Mouse (Mus musculus) CH12.LX (cell line): ENCODE data around the gene Adat1. TPM values are rescaled to one million over a fixed set of nuclear protein-coding genes. Genes with fewer than 3 reads are reported as not detected.

Experiments used
- DNase-seq: peaks from one replicate; pipeline ENCODE4 v3.0.0-alpha.2; 2013; ENCODE audit errors: extremely low read depth
- H3K27ac ChIP-seq: 2 replicates; pipeline ENCODE4 v1.5.1; 2012; ENCODE audit warnings: low read depth, mild to moderate bottlenecking, control low read depth, moderate library complexity; ENCODE audit not compliant: insufficient read depth
- H3K27me3 ChIP-seq: replicated peaks from 2 replicates; pipeline ENCODE3; 2012; ENCODE audit warnings: inconsistent platforms
- H3K36me3 ChIP-seq, 2 experiments: replicated peaks in 1 of 2; 2 replicates each; pipeline versions ENCODE3 to v1.6.1; 2012; ENCODE audit warnings: inconsistent platforms in 1 of 2, low read length in 1 of 2, mild to moderate bottlenecking in 1 of 2, mixed read lengths in 1 of 2, moderate library complexity in 1 of 2; ENCODE audit not compliant: control insufficient read depth in 1 of 2, insufficient read depth in 1 of 2
- H3K4me1 ChIP-seq, 2 experiments: 2 replicates each; pipeline ENCODE4 v1.6.1; 2012; ENCODE audit warnings: inconsistent platforms in 1 of 2, moderate library complexity in 1 of 2; ENCODE audit not compliant: insufficient read depth in 2 of 2, control insufficient read depth in 1 of 2
- H3K4me2 ChIP-seq: 2 replicates; pipeline ENCODE4 v1.6.1; 2012; ENCODE audit warnings: low read depth, mild to moderate bottlenecking, control low read depth; ENCODE audit not compliant: poor library complexity, insufficient read depth, severe bottlenecking
- H3K4me3 ChIP-seq, 3 experiments: fragments of 150-350 bp in 1 of 3; sonication (generic) in 1 of 3; replicated peaks in 1 of 3; 2 replicates each; pipeline versions ENCODE3 to v1.5.1; 2011 to 2012; ENCODE audit warnings: low read depth in 2 of 3, low read length in 2 of 3, mild to moderate bottlenecking in 2 of 3, moderate library complexity in 2 of 3, control low read depth in 1 of 3, improper control_type of control experiment in 1 of 3, inconsistent platforms in 1 of 3, mixed read lengths in 1 of 3; ENCODE audit not compliant: poor library complexity in 1 of 3
- H3K79me2 ChIP-seq: replicated peaks from 2 replicates; pipeline ENCODE4 v1.6.1; 2012; ENCODE audit warnings: mild to moderate bottlenecking, moderate library complexity; ENCODE audit not compliant: control insufficient read depth, poor library complexity, insufficient read depth, severe bottlenecking; ENCODE audit errors: extremely low read depth
- H3K9ac ChIP-seq: 2 replicates; pipeline ENCODE4 v1.6.1; 2012; ENCODE audit warnings: low read depth, mild to moderate bottlenecking, control low read depth, moderate library complexity; ENCODE audit not compliant: insufficient read depth
- H3K9me3 ChIP-seq: replicated peaks from 2 replicates; pipeline ENCODE3; 2012; ENCODE audit warnings: low read length, inconsistent platforms, mixed read lengths
- BHLHE40 ChIP-seq: IDR thresholded peaks from 2 replicates; pipeline ENCODE4 v1.6.1; 2011; ENCODE audit warnings: mild to moderate bottlenecking, low read depth, low read length, improper control_type of control experiment
- CHD2 ChIP-seq: IDR thresholded peaks from 2 replicates; pipeline ENCODE4 v1.6.1; 2011; ENCODE audit warnings: low read length, improper control_type of control experiment
- CTCF ChIP-seq, 2 experiments: IDR thresholded peaks in 1 of 2; conservative IDR thresholded peaks in 1 of 2; 2 replicates each; pipeline ENCODE4 v1.5.1; 2011 to 2012; ENCODE audit warnings: low read depth in 2 of 2, low read length in 2 of 2, improper control_type of control experiment in 1 of 2, inconsistent platforms in 1 of 2, mild to moderate bottlenecking in 1 of 2, moderate library complexity in 1 of 2
- ETS1 ChIP-seq: conservative IDR thresholded peaks from 2 replicates; pipeline ENCODE4 v1.6.1; 2012; ENCODE audit warnings: low read depth, mild to moderate bottlenecking, inconsistent platforms, low read length, improper control_type of control experiment, moderate library complexity
- HCFC1 ChIP-seq: IDR thresholded peaks from 2 replicates; pipeline ENCODE4 v1.6.1; 2012; ENCODE audit warnings: low read depth, mild to moderate bottlenecking, inconsistent platforms, low read length, improper control_type of control experiment
- JUND ChIP-seq: conservative IDR thresholded peaks from 2 replicates; pipeline ENCODE4 v1.6.1; 2011; ENCODE audit warnings: low read depth, low read length, improper control_type of control experiment
- MAFK ChIP-seq: IDR thresholded peaks from 2 replicates; pipeline ENCODE4 v1.6.1; 2011; ENCODE audit warnings: low read length, improper control_type of control experiment; ENCODE audit not compliant: insufficient replicate concordance
- MEF2A ChIP-seq: IDR thresholded peaks from 2 replicates; pipeline ENCODE4 v1.6.1; 2014; ENCODE audit warnings: low read depth, mild to moderate bottlenecking, inconsistent platforms, low read length, improper control_type of control experiment, borderline replicate concordance
- MXI1 ChIP-seq: IDR thresholded peaks from 2 replicates; pipeline ENCODE4 v1.6.1; 2011; ENCODE audit warnings: mild to moderate bottlenecking, low read depth, low read length, improper control_type of control experiment
- MYC ChIP-seq: IDR thresholded peaks from 2 replicates; pipeline ENCODE4 v1.6.1; 2011; ENCODE audit warnings: low read depth, mild to moderate bottlenecking, improper control_type of control experiment, low read length
- NRF1 ChIP-seq: IDR thresholded peaks from 2 replicates; pipeline ENCODE4 v1.6.1; 2014; ENCODE audit warnings: low read depth, mild to moderate bottlenecking, inconsistent platforms, low read length, improper control_type of control experiment, moderate library complexity
- POLR2A ChIP-seq: IDR thresholded peaks from 2 replicates; pipeline ENCODE4 v1.6.1; 2011; ENCODE audit warnings: low read depth, mild to moderate bottlenecking, improper control_type of control experiment, low read length
- RAD21 ChIP-seq: IDR thresholded peaks from 2 replicates; pipeline ENCODE4 v1.6.1; 2011; ENCODE audit warnings: low read depth, mild to moderate bottlenecking, low read length, improper control_type of control experiment, moderate library complexity
- SIN3A ChIP-seq: IDR thresholded peaks from 2 replicates; pipeline ENCODE4 v1.6.1; 2012; ENCODE audit warnings: low read length, improper control_type of control experiment, inconsistent platforms
- SMC3 ChIP-seq: IDR thresholded peaks from 2 replicates; pipeline ENCODE4 v1.6.1; 2011; ENCODE audit warnings: low read depth, low read length, improper control_type of control experiment
- TBP ChIP-seq: conservative IDR thresholded peaks from 2 replicates; pipeline ENCODE4 v1.6.1; 2011; ENCODE audit warnings: low read depth, low read length, improper control_type of control experiment
- TCF12 ChIP-seq: IDR thresholded peaks from 2 replicates; pipeline ENCODE4 v1.6.1; 2014; ENCODE audit warnings: low read depth, mild to moderate bottlenecking, inconsistent platforms, low read length, improper control_type of control experiment
- UBTF ChIP-seq: IDR thresholded peaks from 2 replicates; pipeline ENCODE4 v1.6.1; 2012; ENCODE audit warnings: low read depth, mild to moderate bottlenecking, inconsistent platforms, low read length, improper control_type of control experiment, moderate library complexity
- ZC3H11A ChIP-seq: IDR thresholded peaks from 2 replicates; pipeline ENCODE4 v1.6.1; 2012; ENCODE audit warnings: low read depth, mild to moderate bottlenecking, inconsistent platforms, low read length, improper control_type of control experiment
- ZKSCAN1 ChIP-seq: IDR thresholded peaks from 2 replicates; pipeline ENCODE4 v1.6.1; 2012; ENCODE audit warnings: low read depth, inconsistent platforms, low read length, improper control_type of control experiment, borderline replicate concordance
- ZMIZ1 ChIP-seq: IDR thresholded peaks from 2 replicates; pipeline ENCODE4 v1.6.1; 2012; ENCODE audit warnings: low read depth, mild to moderate bottlenecking, inconsistent platforms, low read length, improper control_type of control experiment
- dilution Hi-C: fragments of 300-500 bp; cut with MboI; formaldehyde crosslinking; loops from 2 replicates; pipeline ENCODE4 v1.14.3; 2020; ENCODE audit warnings: low sequenced_read_pairs; ENCODE audit not compliant: extremely low pct_unique_long_range_greater_than_20kb, extremely low pct_ligation_motif_present
- in situ Hi-C: fragments of 300-500 bp; cut with MboI; formaldehyde crosslinking; loops from 3 replicates; pipeline ENCODE4 v1.14.3; 2019; ENCODE audit warnings: low sequenced_read_pairs, low pct_ligation_motif_present, low pct_unique_long_range_greater_than_20kb, mixed read lengths
- polyA plus RNA-seq: library from polyadenylated mRNA; unstranded; fragments of >175 nt; gene quantifications from 2 replicates; pipeline ENCODE4 v1.2.1, GENCODE M21; 2012; ENCODE audit warnings: low read depth; ENCODE audit not compliant: insufficient read length
- total RNA-seq, 2 experiments: library from RNA; depleted of rRNA; stranded (reverse); fragments of 300-350 nt in 1 of 2; fragments of >200 nt in 1 of 2; gene quantifications; 2 replicates each; pipeline ENCODE4 v1.2.3; 2012 to 2014

The Adat1 gene
- total and polyA plus RNA-seq, 3 experiments = 5.4 to 8.7 (median 8.1) TPM

DNA sequence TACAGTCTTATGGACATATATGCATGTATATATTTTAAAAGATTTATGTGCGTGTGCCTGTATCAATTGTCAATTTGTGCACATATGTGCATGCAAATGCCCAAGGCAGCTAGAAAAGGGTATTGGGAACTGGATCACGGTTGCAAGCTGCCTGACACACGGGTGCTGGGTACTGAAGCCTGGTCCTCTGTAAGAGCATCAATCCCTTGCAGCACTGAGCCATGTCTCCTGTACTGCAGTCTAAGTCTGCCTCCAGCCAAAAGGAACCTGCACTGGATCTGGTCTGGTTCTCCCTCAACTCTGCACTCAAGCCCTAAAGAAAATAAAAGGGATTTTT is 569 bp upstream of the Adat1 start:
- Histone ChIP-seq H3K4me2 (no peak overlapping the region), H3K79me2 (no peaks in the 10 kb centered on the region; the same call in 1 of the 2 replicates), H3K9me3 (no peaks in the 10 kb centered on the region), H3K4me3 (no peak overlapping the region), H3K27ac (no peak overlapping the region), H3K9ac (no peak overlapping the region), H3K4me1 (peaks cover 2 to 21% of the 10 kb centered on the region in 2 experiments; a peak in 3 of 4 replicates), H3K27me3 (no peaks in the 10 kb centered on the region), H3K36me3 (peaks cover 58 to 73% of the 10 kb centered on the region in 2 experiments)
- in situ Hi-C loops (loop anchor here (10.0 kb wide), 1 partner anchor 118 kb away; the partner anchor contains the start of gene Tmem170), dilution Hi-C loops (no loop called here)
- DNase-seq = no peak
- TF ChIP-seq SMC3 (no peak), UBTF (no peak), BHLHE40 (no peak), HCFC1 (no peak), SIN3A (no peak), POLR2A (no peak), MXI1 (no peak), ETS1 (no peak), ZKSCAN1 (no peak)

DNA sequence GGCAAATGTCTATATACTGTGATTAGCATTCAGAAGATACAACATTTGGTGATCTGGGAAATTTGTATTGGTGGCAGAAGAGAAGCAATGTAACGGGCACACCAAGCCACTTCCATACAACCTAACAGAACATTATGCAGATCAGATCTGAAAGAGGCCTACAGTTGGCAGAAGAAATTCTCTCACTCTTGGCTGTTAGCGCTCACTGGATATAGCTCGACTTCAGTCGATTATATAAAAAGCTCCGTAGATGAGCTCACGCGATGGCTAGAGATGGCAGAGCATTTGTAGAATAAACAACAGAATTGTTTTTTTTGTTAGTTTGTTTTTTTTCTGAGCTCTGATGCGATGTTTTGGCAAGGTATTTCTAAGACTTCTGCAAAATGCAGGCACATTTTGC is 824 bp downstream of the Adat1 start:
- Histone ChIP-seq H3K9me3 (no peaks in the 10 kb centered on the region), H3K27ac (no peak overlapping the region), H3K4me2 (peak overlapping the region; percentile 77), H3K9ac (peak overlapping the region; percentile 45), H3K4me3 (peak overlapping the region; percentile 70 to 95 (median 84)), H3K27me3 (no peaks in the 10 kb centered on the region), H3K4me1 (peaks cover 2 to 21% of the 10 kb centered on the region in 2 experiments; a peak in 3 of 4 replicates), H3K79me2 (no peaks in the 10 kb centered on the region; the same call in 1 of the 2 replicates), H3K36me3 (peaks cover 57 to 71% of the 10 kb centered on the region in 2 experiments)
- no peak for DNase-seq
- in situ Hi-C loops = loop anchor here (10.0 kb wide), 1 partner anchor 116 kb away; the partner anchor contains the start of gene Tmem170
- TF ChIP-seq ZMIZ1 (no peak), HCFC1 (no peak), RAD21 (no peak), MEF2A (no peak), CHD2 (no peak), SMC3 (no peak), MXI1 (no peak), ZC3H11A (no peak), POLR2A (no peak)
- dilution Hi-C loops = no loop called here

- no peak overlapping the region for H3K27ac ChIP-seq
- TF ChIP-seq JUND (no peak), CTCF (conservative IDR thresholded peaks at IDR 0.05 in 1 of 2, IDR thresholded peaks at IDR 0.05 in 1 of 2; ENCODE audit: low read depth in 2 of 2, low read length in 2 of 2) (peak; percentile 87 to 90), SMC3 (peak; percentile 84), ETS1 (no peak), MAFK (no peak), NRF1 (no peak), TCF12 (0 out of 2 replicates have a peak, but pooled peaks have one; percentile 17), MYC (no peak), RAD21 (peak; percentile 59), HCFC1 (peak; percentile 14; the same call in 1 of the 2 replicates), TBP (no peak)
- TF ChIP-seq, all 38 proteins: peak for 5
- peaks cover 56 to 70% of the 10 kb centered on the region in 2 experiments for H3K36me3 ChIP-seq
- no peak overlapping the region for H3K4me2 ChIP-seq
- no peaks in the 10 kb centered on the region for H3K9me3 ChIP-seq
- H3K79me2 ChIP-seq = no peaks in the 10 kb centered on the region; the same call in 1 of the 2 replicates
- dilution Hi-C loops = no loop called here
- H3K27me3 ChIP-seq = no peaks in the 10 kb centered on the region
- peaks cover 2 to 27% of the 10 kb centered on the region in 2 experiments; a peak in 3 of 4 replicates for H3K4me1 ChIP-seq
- in situ Hi-C loops = loop anchor here (10.0 kb wide), 1 partner anchor 115 kb away; the partner anchor contains the start of gene Tmem170
- no peak overlapping the region for H3K9ac ChIP-seq
- DNase-seq = peak; percentile 88
- H3K4me3 ChIP-seq = no peak overlapping the region
Measured at GRCm38 (mm10) chr8:111989911-111990310, 2.2 kb downstream of the Adat1 start.
